Mouse (Mus musculus) T-cell, adult 2 months (primary cell): ENCODE results near the gene Cyb5d2.
A peak's percentile ranks its signal among the peaks of the same experiment; 100 is the strongest.
"Not testable (repeated sequence)": the region's sequence is repeated elsewhere in the genome, so short reads cannot be mapped to it uniquely, and the experiment has no call there.

Experiments used
- DNase-seq: peaks from one replicate; pipeline ENCODE4 v3.0.0; 2022; ENCODE audit warnings: low spot score

Gene Cyb5d2

DNA sequence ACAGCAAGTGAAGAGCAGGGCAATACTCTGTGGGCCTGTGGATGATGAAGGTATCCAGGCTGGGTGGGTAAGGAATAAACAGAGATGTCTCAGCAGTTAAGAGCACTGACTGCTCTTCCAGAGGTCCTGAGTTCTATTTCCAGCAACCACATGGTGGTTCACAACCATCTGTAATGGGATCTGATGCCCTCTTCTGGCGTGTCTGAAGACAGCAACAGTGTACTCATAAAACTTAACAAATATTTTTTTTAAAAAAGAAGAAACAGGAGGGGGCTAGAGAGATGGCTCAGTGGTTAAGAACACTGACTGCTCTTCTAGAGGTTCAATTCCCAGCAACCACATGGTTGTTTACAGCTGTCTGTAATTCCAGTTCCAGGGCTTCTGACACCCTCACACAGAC is 23.3 kb downstream of the Cyb5d2 start:
- DNase-seq, result not testable (repeated sequence)

DNA sequence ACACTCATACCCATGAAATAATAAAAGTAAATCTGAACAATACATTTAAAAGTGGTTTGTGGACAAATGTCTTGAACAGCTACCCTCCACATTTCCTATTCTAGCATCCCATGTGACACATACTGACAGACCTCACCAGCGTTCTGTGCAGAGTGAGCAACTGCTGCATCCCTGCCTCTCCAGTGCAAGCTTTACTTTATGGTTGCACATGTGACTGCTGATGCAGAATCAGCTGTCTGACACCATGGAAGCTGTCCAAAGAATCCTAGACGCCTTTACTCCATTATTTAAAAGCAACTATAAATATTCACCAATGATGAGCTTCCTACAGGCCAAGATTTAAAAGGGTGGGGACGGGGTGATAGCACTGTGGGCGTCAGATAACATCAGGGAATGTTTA is 24.5 kb downstream of the Cyb5d2 start:
- DNase-seq, result no peak

DNA sequence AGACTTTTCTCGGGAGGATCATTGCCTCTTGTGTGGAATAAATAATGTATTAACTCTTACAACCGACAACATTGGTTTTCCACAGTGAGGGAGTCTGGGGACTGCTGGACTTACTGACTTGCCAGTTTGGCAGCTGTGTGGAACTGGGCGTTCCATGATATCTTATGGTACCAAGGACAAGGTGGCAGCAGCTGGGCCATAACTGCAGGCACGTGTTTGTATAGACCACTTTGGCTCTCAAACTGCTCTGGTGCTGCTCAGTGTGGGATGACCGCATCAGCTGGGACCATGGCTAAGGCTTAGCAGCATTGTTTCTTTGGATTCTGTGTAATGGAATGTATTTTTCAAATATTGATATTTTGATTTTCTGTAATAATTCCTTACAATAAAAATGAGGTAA is 25.1 kb downstream of the Cyb5d2 start:
- DNase-seq, result no peak

DNA sequence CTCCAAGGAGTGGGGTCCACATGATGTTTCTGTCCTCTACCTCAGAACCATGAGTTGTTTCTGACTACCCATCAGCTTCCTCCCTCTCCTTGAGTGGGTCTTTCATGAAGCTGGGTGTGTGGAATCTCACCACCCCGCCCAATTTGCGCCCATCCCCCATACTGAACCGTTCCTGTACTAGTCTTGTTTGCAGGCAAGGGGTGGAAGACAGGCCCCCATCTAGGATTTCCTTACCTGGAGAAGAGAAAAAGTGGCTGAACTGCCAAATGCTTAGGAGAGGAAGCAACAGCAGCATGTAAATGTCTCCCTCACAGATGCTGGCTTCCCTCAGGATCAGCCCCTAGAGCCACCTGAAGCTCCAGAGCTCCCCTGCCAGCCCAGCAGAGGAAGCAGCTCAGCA is 25.6 kb downstream of the Cyb5d2 start:
- DNase-seq, result no peak

DNA sequence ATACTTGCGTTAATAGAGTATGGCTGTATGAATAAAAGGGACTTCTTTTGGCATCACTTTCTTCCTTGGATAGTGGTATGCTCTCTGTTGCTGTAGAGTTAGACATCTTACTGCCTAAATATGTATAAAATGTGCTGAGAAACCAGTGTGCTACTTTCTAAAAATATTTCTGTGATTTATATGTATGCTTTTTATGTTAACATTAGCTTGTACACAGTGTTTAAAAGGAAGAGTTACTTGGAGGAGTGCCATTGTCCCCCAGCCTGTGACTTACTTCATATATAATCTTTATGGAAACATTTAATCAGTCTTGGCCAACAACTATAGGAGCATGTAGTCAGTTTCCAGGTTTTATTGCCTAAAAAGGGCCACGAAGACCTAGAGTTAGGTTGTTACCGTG is 26.9 kb downstream of the Cyb5d2 start:
- DNase-seq, result no peak

DNA sequence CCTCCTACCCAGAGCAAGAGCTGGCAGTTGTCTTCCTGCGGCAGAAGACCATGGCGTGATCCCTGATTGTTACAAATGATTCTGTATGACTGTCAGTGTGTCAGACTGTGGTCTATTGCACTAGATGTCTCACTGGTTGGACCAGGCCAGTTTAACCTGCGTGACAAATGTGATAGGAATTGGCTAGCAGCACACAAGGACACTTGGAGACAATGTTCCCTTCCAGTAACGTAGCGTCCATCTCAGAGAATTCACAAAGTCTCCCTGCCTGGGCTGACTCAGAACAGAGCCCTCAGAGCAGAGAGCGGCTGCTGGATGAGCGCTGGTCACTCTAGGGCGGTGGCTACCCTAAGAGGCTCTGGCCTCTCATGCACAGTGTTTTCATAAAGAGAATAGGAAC is 28.2 kb downstream of the Cyb5d2 start:
- no peak for DNase-seq

DNA sequence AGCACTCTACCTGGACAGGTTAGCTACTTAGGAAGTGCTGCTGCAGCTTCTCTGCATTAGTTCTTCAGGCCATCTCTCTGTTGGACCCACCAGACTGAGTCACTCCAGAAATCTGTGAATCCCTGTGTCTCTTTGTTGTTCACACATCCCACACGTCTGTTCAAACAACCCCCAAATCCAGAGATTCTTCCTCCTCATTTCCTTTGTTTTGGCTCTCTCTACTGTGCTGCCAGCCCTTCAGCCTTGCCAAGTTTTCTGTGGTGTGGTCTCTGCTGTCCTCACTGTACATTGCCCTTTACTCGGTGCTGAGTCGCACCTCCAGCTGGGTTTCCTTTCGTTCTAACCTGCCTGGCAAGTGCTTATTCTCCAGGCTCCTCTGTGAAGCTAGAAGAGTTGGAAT is 31.7 kb downstream of the Cyb5d2 start:
- no peak for DNase-seq

DNA sequence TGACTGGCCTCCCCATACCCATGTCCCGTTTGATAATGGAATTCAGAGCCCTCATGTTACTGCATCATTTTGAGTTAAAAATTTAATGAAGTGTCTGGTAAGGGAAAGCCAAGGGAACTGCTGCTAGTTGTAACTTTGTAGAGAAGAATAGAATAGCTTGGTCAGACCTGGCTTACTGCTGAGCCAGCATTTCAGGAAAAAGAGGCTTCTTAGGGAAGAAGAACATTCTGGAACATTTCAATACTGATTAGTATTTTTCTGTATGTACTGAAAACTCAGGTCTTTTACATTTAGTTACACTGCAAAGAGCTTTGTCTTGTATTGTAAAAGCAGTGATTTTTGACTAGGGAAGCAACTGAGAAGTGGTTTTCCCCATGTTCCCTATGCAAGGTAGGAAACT is 35.2 kb downstream of the Cyb5d2 start:
- no peak for DNase-seq

DNA sequence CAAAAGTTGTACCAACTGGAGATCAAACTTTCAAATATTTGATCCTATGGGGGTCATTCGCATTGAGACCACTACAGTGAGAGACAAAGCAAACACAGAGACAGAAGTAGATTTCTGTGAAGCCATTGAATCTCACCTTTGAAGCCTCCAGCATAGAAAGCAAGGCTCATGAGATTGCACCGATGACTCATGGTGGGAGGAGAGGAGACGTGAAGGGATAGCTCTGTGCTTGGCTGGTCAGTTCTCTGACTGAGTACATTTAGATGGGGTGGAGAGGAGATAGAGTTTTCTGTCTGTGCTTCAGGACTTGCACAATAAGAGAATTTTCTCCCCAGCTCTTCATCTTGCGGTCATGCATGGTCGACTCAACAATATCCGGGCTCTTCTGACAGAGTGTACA is 36.4 kb downstream of the Cyb5d2 start:
- no peak for DNase-seq

DNA sequence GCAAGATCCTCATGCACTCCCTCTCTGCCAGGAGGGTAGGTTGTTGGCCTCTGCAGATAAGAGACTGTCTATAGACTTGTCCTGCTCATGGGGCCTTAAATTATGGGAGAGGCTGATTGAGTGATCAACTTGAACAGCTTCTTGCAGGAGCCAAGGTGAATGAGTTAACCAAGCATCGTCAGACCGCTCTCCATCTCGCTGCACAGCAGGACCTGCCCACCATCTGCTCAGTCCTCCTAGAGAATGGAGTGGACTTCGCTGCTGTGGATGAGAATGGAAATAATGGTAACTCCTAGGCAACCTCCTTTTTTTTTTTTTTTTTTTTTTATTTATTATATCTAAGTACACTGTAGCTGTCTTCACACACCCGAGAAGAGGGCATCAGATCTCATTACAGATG is 37.6 kb downstream of the Cyb5d2 start:
- DNase-seq, result no peak

DNA sequence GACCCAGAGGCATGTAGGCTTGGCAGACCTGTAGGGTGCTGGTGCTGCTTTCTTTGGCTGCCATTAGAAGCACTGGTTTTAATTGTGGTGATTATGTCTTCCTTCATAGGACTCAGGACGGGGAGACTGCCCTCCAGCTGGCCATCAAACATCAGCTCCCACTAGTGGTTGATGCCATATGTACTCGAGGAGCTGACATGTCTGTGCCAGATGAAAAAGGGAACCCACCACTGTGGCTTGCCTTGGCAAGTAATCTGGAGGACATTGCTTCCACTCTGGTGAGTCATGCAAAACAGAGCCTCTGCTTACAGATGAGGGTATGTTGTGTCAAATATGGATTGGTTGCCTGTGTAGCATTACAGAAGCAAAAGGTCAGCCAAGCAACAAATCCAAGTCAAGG is 44.0 kb downstream of the Cyb5d2 start:
- no peak for DNase-seq

DNA sequence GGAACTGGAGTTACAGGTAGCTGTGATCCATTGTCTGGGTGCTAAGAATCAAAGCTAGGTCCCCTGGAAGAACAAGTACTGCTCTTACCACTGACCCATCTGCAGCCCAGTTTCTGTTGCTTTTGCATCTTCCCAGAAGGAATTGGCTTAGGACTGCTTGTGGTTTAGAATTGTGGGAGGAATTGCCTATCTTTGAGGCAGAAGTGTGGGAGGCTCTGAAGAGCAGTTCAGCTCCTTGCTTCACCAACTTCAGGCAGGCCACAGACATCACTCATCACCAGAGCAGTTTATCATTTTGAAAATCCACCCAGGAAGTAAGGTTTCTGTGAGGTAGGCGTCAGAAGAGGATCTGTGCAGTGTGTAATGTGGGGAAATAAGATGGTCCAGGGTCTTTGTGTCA is 56.9 kb downstream of the Cyb5d2 start:
- no peak for DNase-seq

DNA sequence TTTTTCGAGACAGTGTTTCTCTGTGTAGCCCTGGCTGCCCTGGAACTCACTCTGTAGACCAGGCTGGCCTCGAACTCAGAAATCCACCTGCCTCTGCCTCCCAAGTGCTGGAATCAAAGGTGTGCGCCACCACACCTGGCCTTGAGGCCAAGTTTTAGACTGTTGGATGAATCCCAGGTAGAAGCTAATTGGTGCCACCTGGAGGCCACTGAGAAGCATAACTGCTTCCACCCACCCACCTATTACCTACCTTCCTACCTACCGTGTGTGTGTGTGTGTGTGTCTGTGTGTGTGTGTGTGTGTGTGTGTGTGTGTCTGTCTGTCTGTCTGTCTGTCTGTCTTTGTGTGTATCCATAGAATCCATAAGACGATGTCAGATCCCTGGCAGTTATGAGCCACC is 58.4 kb downstream of the Cyb5d2 start:
- peak; percentile 36 for DNase-seq

DNA sequence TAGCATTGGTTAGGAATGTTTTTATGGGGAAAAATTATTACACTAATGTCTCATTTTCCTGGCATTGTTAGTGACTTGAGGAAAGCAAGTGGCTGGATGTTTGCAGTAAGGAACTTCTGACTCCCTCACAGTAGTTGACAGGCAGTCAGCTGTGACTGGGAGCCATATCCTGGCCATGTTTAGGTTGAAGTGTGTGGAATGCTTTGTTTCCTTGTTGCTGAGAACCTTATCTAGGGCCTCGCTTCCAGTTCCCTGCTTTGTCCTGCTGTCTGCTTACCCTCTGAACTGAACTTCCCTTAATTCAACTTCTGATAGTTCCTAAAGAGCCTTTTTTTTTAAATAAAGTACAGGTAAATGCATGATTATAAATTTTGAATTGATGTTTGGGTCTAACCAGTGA is 59.6 kb downstream of the Cyb5d2 start:
- no peak for DNase-seq

DNA sequence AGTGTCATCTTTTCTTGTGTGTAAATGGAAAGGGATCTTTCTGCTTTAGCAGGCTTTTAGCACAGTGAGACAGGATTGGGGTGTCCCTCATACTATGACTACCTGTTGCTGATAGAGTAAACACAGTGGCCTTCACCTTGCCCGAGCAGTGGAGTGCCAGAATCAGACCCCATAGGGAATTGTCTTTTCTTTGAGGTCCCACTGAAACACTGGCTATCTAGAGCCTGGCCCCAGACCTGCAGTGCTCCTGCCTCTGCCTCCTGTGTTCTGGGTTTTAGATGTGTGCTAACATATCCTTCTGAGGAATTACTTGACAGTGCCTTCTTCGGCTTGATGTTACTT is 60.5 kb downstream of the Cyb5d2 start:
- DNase-seq, result no peak

DNA sequence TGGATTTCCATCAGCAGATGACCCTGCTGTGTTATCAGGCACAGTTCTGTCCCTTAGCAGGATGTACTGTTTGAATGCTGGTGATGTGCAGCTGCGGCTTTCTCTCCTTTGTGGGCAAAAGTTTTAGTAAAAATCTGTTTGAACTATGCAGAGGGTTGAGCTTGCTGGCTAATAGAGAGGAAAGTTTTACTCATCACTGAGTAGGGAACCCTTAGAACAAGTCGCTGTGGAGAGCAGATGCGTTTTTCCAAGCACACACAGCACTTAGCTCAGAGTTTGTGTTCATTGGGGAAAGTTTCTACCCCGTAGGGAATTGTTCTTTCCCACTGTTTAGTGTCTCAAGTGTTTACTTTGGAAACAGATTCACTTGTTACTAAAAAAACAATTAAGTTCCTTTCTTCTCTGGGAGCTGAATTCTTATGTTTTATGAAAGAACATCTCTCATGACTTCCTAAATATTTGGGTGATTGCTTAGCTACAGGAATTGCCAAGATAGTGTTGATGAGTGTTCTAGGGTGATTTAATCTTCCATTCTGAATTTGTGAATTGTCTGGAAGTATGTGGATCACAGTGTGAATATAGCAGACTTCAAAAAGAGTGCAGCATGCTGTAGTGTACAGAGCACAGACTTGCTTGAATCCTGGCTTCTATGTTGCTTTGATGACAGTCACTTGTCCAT is 61.0 kb downstream of the Cyb5d2 start:
- no peak for DNase-seq

DNA sequence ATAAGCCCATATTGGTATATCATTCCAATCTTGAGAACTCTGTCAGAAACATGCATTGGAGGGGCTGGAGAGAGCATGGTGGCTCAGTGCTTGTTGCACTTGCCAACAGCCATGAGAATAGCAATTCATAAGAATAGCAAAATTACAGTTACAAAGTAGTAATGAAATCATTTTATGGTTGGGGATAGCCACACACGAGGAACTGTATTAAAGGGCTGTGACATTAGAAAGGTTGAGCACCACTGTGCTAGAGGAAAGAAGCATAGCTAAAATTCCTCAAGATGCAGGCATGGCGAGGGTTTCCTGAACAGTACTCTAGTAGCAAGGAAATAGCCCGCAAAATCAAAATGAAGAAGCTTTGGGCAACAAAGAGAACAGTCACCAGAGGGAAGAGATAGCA is 62.2 kb downstream of the Cyb5d2 start:
- no peak for DNase-seq
